Mouse (Mus musculus) heart, embryonic 14.5 days (tissue): ENCODE measurements at regions not wholly inside any gene's neighbourhood (a gene's known extent, or its start where the extent isn't known, plus 50 kb on each side); places are given as distances from the start of the nearest gene placed in this dataset.

ENCODE experiments used
- ATAC-seq: fragments of 200-750 bp; cut with Nextera tagmentation; 2 replicates; pipeline ENCODE4 v1.8.0; 2017; ENCODE audit warnings: low read depth, moderate TSS enrichment; ENCODE audit not compliant: insufficient number of reproducible peaks, insufficient read depth, low FRiP score
- H3K27ac ChIP-seq, 2 experiments: fragments of 200-500 bp in 1 of 2; fragments of 300-500 bp in 1 of 2; sonication (generic) in 1 of 2; replicated peaks in 1 of 2; 2 replicates each; pipeline ENCODE4 v1.5.1; 2012 to 2014; ENCODE audit warnings: low read depth in 2 of 2, low read length in 2 of 2, control low read depth in 1 of 2, mild to moderate bottlenecking in 1 of 2, mixed read lengths in 1 of 2; ENCODE audit not compliant: control insufficient read depth in 1 of 2, insufficient read depth in 1 of 2
- H3K27me3 ChIP-seq: fragments of 300-500 bp; sonication (generic); 2 replicates; pipeline ENCODE4 v1.6.1; 2014; ENCODE audit warnings: mild to moderate bottlenecking, low read length, control low read depth; ENCODE audit not compliant: control insufficient read depth, insufficient read depth
- H3K36me3 ChIP-seq: fragments of 300-500 bp; sonication (generic); 2 replicates; pipeline ENCODE4 v1.6.1; 2014; ENCODE audit warnings: mild to moderate bottlenecking, control low read depth, low read length, mixed read lengths; ENCODE audit not compliant: control insufficient read depth, insufficient read depth
- H3K4me1 ChIP-seq, 2 experiments: fragments of 200-500 bp in 1 of 2; fragments of 300-500 bp in 1 of 2; sonication (generic) in 1 of 2; 2 replicates each; pipeline ENCODE4 v1.6.1; 2012 to 2014; ENCODE audit warnings: low read length in 2 of 2, control low read depth in 1 of 2, mixed read lengths in 1 of 2; ENCODE audit not compliant: control insufficient read depth in 2 of 2, insufficient read depth in 2 of 2
- H3K4me2 ChIP-seq: fragments of 300-500 bp; sonication (generic); 2 replicates; pipeline ENCODE4 v1.6.1; 2014; ENCODE audit warnings: mild to moderate bottlenecking, low read length
- H3K4me3 ChIP-seq, 2 experiments: fragments of 200-500 bp in 1 of 2; fragments of 300-500 bp in 1 of 2; sonication (generic) in 1 of 2; 2 replicates each; pipeline ENCODE4 v1.5.1; 2012 to 2014; ENCODE audit warnings: low read length in 2 of 2, mild to moderate bottlenecking in 2 of 2, control low read depth in 1 of 2, low read depth in 1 of 2, moderate library complexity in 1 of 2; ENCODE audit not compliant: control insufficient read depth in 1 of 2, insufficient read depth in 1 of 2
- H3K9ac ChIP-seq: fragments of 300-500 bp; sonication (generic); 2 replicates; pipeline ENCODE4 v1.6.1; 2014; ENCODE audit warnings: mild to moderate bottlenecking, low read length
- H3K9me3 ChIP-seq: fragments of 300-500 bp; sonication (generic); 2 replicates; pipeline ENCODE4 v1.6.1; 2016; ENCODE audit warnings: low read length, control low read depth; ENCODE audit not compliant: control insufficient read depth
- WGBS: fragments of 180-500 bp; shearing (Covaris S2); extraction: QIAGEN DNeasy Blood & Tissue Kit; methylation state at CpG from one replicate; pipeline ENCODE4 v1.1.7; 2014; 5-methylcytosine and 5-hydroxymethylcytosine counted together

DNA sequence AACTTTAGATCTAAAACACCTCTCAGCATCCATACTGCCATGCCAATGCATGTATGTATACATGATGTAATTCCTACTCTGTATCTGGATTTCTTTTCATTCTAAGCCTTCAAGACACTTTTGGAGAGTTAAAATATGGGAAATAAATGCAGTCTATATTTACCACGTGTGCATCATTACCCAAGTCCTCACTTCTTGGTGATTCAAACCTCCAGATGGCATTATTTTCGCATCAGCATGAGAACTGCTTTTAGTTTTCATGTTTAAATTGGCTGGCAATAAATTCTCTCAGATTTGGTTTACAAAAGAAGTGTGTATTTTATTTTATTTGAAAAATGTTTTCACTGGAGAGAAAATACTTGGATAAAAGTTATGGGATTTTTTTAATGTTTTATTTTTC lies 942.8 kb downstream of the Brinp1 start:
- H3K4me3 ChIP-seq: no peak overlapping the region
- H3K9ac ChIP-seq: no peak overlapping the region
- H3K27ac ChIP-seq: no peak overlapping the region
- ATAC-seq: no peak
- no peaks in the 10 kb centered on the region for H3K4me1 ChIP-seq
- no peaks in the 10 kb centered on the region for H3K9me3 ChIP-seq
- WGBS: 57% methylated on average over 2 of the region's 2 CpGs
- H3K27me3 ChIP-seq: no peaks in the 10 kb centered on the region
- H3K36me3 ChIP-seq: no peaks in the 10 kb centered on the region
- H3K4me2 ChIP-seq: no peak overlapping the region

DNA sequence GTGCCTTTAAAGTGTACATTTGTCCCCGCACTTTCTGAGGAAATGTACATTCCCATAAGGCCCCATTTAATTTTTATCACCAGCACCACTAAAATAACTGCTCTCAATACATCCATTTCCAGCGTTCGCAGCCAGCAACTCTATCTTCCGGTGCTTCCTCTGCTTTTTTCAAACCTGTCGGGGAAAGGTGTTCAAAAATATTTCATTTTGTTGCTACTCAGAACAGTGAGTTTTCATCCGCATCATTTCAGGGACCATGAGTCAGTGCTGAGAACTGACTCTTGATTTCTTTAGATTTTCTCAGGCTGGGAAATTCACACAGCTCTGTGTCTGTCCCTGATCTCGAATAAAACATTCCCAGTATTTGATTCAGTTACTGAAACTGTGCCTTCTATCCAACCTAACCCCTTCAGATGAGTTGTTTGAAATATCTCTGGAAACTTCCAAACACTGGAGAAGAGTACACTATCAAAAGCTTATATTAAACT lies 959.4 kb downstream of the Brinp1 start:
- no peaks in the 10 kb centered on the region for H3K9me3 ChIP-seq
- H3K36me3 ChIP-seq: no peaks in the 10 kb centered on the region
- H3K4me2 ChIP-seq: no peak overlapping the region
- no peaks in the 10 kb centered on the region for H3K27me3 ChIP-seq
- H3K4me3 ChIP-seq: no peak overlapping the region
- no peak overlapping the region for H3K27ac ChIP-seq
- H3K9ac ChIP-seq: no peak overlapping the region
- ATAC-seq: no peak
- 77% methylated on average over 7 of the region's 7 CpGs for WGBS
- H3K4me1 ChIP-seq: no peaks in the 10 kb centered on the region

DNA sequence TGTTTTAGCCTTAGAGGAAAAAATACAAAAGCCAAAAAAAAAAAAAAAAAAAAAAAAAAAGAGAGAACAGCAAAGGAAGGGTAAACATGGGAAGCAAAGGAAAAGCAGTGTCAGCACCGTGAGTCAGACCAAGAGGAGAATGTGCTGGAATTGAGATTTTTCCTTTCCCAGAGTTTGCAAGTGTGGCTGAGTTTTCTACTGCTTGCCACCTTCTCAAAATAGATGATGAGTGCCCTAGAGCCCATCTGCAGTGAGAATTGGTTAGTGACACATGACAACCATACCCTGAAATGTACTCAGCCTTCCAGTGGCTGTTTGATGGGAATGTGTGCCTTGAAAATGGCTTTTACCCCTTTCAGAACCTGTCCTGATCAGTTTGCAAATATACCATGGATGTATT lies 990.7 kb downstream of the Brinp1 start:
- Histone ChIP-seq H3K9me3 (no peaks in the 10 kb centered on the region), H3K27me3 (no peaks in the 10 kb centered on the region), H3K9ac (no peak overlapping the region), H3K4me1 (no peaks in the 10 kb centered on the region), H3K36me3 (no peaks in the 10 kb centered on the region), H3K4me2 (no peak overlapping the region), H3K27ac (no peak overlapping the region), H3K4me3 (no peak overlapping the region)
- 65% methylated on average over 1 of the region's 1 CpGs for WGBS
- ATAC-seq: no peak

DNA sequence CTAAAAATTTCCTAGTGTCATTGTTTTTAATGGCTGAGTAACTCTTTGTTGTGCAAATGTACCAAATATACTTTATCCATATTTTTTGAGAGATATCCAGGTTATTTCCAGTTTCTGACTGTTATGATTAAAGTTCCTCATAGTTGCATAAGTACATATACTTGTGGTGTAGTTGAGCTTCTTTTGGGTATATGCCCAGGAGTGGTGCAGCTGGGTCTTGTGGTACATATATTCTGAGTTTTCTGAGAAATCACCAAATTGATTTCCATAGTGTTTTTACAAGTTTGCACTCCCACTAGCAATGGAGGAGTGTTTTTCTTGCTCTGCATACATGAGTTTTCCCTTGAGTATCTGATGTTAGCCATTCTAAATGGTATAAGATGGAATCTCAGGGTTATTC lies 1006.2 kb downstream of the Brinp1 start:
- Histone ChIP-seq H3K9ac (no peak overlapping the region), H3K27ac (no peak overlapping the region), H3K4me1 (no peaks in the 10 kb centered on the region), H3K4me2 (no peak overlapping the region), H3K4me3 (no peak overlapping the region), H3K36me3 (no peaks in the 10 kb centered on the region), H3K27me3 (no peaks in the 10 kb centered on the region), H3K9me3 (no peaks in the 10 kb centered on the region)
- ATAC-seq: no peak

DNA sequence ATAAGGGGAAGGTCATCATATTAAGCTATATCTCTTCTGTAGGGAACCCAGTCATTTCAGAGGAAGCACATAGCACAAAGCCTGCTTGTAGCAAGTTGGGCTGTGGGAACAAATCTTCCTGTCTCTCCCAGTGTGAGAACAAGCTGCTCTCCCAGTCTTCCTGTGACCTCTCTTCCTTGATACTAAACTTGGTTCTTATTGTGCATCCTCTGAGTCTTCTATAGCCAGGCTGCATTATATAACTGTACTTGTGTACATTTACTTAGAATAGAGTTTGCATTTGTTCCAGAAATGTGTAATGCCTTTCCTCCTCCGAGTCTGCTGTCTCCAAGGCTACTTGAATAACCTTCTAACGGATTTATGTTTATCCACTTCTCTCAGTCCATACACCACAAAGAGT lies 1021.7 kb downstream of the Brinp1 start:
- Histone ChIP-seq H3K4me2 (no peak overlapping the region), H3K36me3 (no peaks in the 10 kb centered on the region), H3K4me3 (no peak overlapping the region), H3K27ac (no peak overlapping the region), H3K9me3 (no peaks in the 10 kb centered on the region), H3K27me3 (no peaks in the 10 kb centered on the region), H3K9ac (no peak overlapping the region), H3K4me1 (no peaks in the 10 kb centered on the region)
- ATAC-seq: no peak
- 70% methylated on average over 2 of the region's 2 CpGs for WGBS

DNA sequence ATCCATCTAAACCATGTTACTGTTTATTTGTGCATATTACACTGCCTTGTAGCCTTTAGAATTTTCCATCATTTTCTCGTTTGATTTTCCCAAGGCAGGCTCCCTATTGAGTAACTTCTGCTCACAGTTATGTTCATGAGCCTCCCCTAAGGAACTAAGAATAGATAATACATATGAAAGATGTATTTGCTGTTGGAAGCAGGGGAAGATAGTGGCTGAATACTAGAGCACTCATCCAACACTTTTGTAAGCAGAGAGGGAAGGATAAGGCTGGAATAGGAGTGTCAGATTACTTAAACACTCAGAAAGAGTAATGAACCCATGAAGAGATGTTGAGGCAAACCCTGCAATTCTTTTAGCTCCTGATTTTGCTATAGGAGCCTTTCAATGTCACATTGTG lies 1055.1 kb downstream of the Brinp1 start:
- no peak overlapping the region for H3K27ac ChIP-seq
- H3K4me1 ChIP-seq: no peaks in the 10 kb centered on the region
- no peak overlapping the region for H3K4me2 ChIP-seq
- ATAC-seq: no peak
- WGBS: 75% methylated on average over 1 of the region's 1 CpGs
- H3K4me3 ChIP-seq: no peak overlapping the region
- H3K9me3 ChIP-seq: no peaks in the 10 kb centered on the region
- no peaks in the 10 kb centered on the region for H3K27me3 ChIP-seq
- no peak overlapping the region for H3K9ac ChIP-seq
- H3K36me3 ChIP-seq: no peaks in the 10 kb centered on the region

DNA sequence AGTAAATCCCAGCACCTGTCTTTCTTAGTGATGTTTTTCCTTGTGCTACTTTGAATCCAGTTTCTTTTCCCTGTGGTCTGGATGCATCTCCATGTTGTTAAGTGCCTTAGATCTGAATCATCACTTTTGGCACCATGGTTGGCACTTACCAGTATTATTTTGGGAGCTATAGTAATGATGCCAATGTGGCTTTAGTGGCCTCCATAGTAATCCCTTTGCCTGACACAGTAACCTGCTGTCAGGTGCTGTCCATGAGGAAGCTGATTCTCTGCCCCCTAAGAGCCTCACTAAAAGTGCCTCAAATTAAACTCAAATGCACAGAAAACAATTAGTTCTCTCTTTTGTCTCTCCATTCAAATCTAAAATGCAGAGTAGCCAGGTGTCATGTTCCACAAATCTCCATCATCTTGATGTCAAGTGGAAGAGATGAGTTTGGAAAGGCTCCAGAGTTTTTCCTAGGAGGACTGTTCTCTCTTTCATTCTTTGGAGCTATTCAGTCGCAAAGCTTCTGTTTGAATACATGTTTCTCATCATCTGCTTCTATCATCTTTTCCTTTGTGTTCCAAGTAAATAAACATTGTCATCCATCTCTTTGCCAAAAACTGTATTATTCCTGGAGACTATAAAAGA lies 1062.1 kb downstream of the Brinp1 start:
- no peaks in the 10 kb centered on the region for H3K4me1 ChIP-seq
- no peaks in the 10 kb centered on the region for H3K27me3 ChIP-seq
- 75% methylated on average over 1 of the region's 1 CpGs for WGBS
- no peaks in the 10 kb centered on the region for H3K36me3 ChIP-seq
- no peak overlapping the region for H3K4me2 ChIP-seq
- no peak overlapping the region for H3K27ac ChIP-seq
- no peaks in the 10 kb centered on the region for H3K9me3 ChIP-seq
- ATAC-seq: no peak
- H3K9ac ChIP-seq: no peak overlapping the region
- no peak overlapping the region for H3K4me3 ChIP-seq

DNA sequence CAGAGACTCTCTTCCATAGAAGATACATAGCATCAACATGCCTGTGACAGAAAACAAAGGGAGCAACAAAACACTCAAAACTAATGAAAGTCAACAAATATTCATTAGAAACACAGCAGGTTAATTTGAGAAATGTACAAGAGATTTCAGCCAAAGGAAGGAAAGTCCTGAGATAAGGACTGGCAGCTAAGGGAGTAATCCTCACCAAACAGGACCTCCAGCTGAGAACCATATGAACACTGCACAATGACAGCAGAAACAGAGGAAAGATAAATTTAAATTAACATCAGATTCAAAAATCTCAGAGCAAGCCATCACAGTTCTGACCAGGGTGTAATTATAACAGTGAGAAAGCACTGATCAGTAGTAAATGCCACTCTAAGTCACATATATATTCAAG lies 1060.6 kb downstream of the Tlr4 start:
- Histone ChIP-seq H3K27me3 (no peaks in the 10 kb centered on the region), H3K9me3 (no peaks in the 10 kb centered on the region), H3K4me1 (no peaks in the 10 kb centered on the region), H3K36me3 (no peaks in the 10 kb centered on the region), H3K4me2 (no peak overlapping the region), H3K4me3 (no peak overlapping the region), H3K27ac (no peak overlapping the region), H3K9ac (no peak overlapping the region)
- no peak for ATAC-seq
